Mouse (Mus musculus) heart, embryonic 12.5 days (tissue): ENCODE measurements around the gene Itm2b. TPM values are rescaled to one million over a fixed set of nuclear protein-coding genes. Genes with fewer than 3 reads are reported as not detected.

ENCODE experiments used
- ATAC-seq: fragments of 200-750 bp; cut with Nextera tagmentation; 2 replicates; pipeline ENCODE4 v1.8.0; 2017; ENCODE audit warnings: moderate TSS enrichment, moderate library complexity; ENCODE audit not compliant: insufficient number of reproducible peaks, low FRiP score
- H3K27ac ChIP-seq: fragments of 300-500 bp; sonication (generic); 2 replicates; pipeline ENCODE4 v1.5.1; 2016; ENCODE audit warnings: mild to moderate bottlenecking, moderate library complexity; ENCODE audit not compliant: poor library complexity, severe bottlenecking
- H3K27me3 ChIP-seq: fragments of 300-500 bp; sonication (generic); replicated peaks from 2 replicates; pipeline ENCODE4 v1.6.1; 2016; ENCODE audit warnings: mild to moderate bottlenecking, moderate library complexity
- H3K36me3 ChIP-seq: fragments of 300-500 bp; sonication (generic); 2 replicates; pipeline ENCODE4 v1.6.1; 2016; ENCODE audit warnings: mild to moderate bottlenecking, moderate library complexity
- H3K4me1 ChIP-seq: fragments of 300-500 bp; sonication (generic); replicated peaks from 2 replicates; pipeline ENCODE4 v1.6.1; 2016; ENCODE audit warnings: mild to moderate bottlenecking
- H3K4me2 ChIP-seq: fragments of 300-500 bp; sonication (generic); 2 replicates; pipeline ENCODE4 v1.6.1; 2016; ENCODE audit warnings: mild to moderate bottlenecking, moderate library complexity
- H3K4me3 ChIP-seq: fragments of 300-500 bp; sonication (generic); 2 replicates; pipeline ENCODE4 v1.5.1; 2016; ENCODE audit warnings: mild to moderate bottlenecking
- H3K9ac ChIP-seq: fragments of 300-500 bp; sonication (generic); 2 replicates; pipeline ENCODE4 v1.6.1; 2016; ENCODE audit warnings: mild to moderate bottlenecking, moderate library complexity
- H3K9me3 ChIP-seq: fragments of 300-500 bp; sonication (generic); replicated peaks from 2 replicates; pipeline ENCODE4 v1.6.1; 2016; ENCODE audit warnings: mild to moderate bottlenecking, moderate library complexity
- WGBS: fragments of 180-500 bp; shearing (Covaris S2); methylation state at CpG from one replicate; pipeline ENCODE4 v1.1.7; 2016; 5-methylcytosine and 5-hydroxymethylcytosine counted together
- polyA plus RNA-seq: library from polyadenylated mRNA; unstranded; fragments of >200 nt; fragmentation: Nextera tagmentation; extraction: Ambion mirVana; gene quantifications from 2 replicates; pipeline ENCODE4 v1.2.1, GENCODE M21; 2016

The Itm2b gene
- polyA plus RNA-seq, 1 experiment from 2014 or later: 642 TPM

GRCm38 (mm10) chr14:73340051-73340755, 44.9 kb downstream of the Itm2b start:
- H3K4me1 ChIP-seq: 0 out of 2 replicates have a peak, but pooled peaks cover 2% of the 10 kb centered on the region
- WGBS: 53% methylated on average over 6 of the region's 6 CpGs
- no peaks in the 10 kb centered on the region for H3K27me3 ChIP-seq
- H3K27ac ChIP-seq: no peak overlapping the region
- H3K9me3 ChIP-seq: no peaks in the 10 kb centered on the region
- ATAC-seq: no peak
- no peak overlapping the region for H3K9ac ChIP-seq
- no peak overlapping the region for H3K4me2 ChIP-seq
- no peaks in the 10 kb centered on the region for H3K36me3 ChIP-seq
- H3K4me3 ChIP-seq: no peak overlapping the region

GRCm38 (mm10) chr14:73339615-73340014, 45.5 kb downstream of the Itm2b start:
- Histone ChIP-seq H3K4me2 (no peak overlapping the region), H3K36me3 (no peaks in the 10 kb centered on the region), H3K27ac (no peak overlapping the region), H3K4me3 (no peak overlapping the region), H3K27me3 (no peaks in the 10 kb centered on the region), H3K9me3 (no peaks in the 10 kb centered on the region), H3K4me1 (0 out of 2 replicates have a peak, but pooled peaks cover 2% of the 10 kb centered on the region), H3K9ac (no peak overlapping the region)
- no peak for ATAC-seq
- WGBS: 63% methylated on average over 3 of the region's 3 CpGs

DNA sequence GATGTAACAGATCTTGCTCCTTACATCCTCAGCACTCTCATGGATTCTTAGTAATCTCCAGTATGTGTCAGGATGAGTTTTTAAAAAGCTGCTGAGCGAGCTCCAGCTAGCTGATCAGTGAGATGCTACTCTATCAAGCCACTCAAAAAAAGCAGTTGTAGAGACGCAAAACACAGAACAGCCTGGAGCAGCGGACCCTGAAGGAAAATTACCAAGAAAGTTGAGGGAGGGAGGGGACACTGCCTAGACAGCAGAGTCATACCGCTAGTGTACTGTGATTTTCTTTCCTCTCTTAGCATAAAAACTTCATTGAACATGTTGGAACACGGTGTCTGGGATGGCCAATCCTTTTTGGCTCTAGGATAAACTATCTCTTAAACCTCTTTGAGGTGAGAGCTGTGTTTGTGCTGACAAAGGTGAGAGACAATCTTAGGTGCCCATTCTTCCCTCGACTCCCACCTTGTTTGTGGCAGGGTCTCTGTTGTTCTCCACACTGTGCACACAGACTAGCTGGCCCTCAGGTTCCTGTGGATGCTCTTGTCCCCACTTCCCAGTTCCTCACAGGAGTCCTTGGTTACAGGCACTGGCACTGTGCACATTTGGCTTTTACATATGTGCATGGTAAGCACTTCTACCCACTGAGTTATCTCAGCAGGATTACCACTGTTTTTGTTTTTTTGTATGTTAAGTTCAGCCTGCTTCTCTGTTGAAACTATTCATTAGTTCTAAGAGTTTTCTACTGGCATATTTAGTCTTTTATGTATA, 48.6 kb downstream of the Itm2b start:
- no peaks in the 10 kb centered on the region for H3K27me3 ChIP-seq
- WGBS: 74% methylated on average over 6 of the region's 6 CpGs
- no peak overlapping the region for H3K4me3 ChIP-seq
- 0 out of 2 replicates have a peak, but pooled peaks cover 2% of the 10 kb centered on the region for H3K4me1 ChIP-seq
- H3K36me3 ChIP-seq: no peaks in the 10 kb centered on the region
- no peak overlapping the region for H3K9ac ChIP-seq
- no peak overlapping the region for H3K4me2 ChIP-seq
- H3K27ac ChIP-seq: no peak overlapping the region
- H3K9me3 ChIP-seq: no peaks in the 10 kb centered on the region
- no peak for ATAC-seq

DNA sequence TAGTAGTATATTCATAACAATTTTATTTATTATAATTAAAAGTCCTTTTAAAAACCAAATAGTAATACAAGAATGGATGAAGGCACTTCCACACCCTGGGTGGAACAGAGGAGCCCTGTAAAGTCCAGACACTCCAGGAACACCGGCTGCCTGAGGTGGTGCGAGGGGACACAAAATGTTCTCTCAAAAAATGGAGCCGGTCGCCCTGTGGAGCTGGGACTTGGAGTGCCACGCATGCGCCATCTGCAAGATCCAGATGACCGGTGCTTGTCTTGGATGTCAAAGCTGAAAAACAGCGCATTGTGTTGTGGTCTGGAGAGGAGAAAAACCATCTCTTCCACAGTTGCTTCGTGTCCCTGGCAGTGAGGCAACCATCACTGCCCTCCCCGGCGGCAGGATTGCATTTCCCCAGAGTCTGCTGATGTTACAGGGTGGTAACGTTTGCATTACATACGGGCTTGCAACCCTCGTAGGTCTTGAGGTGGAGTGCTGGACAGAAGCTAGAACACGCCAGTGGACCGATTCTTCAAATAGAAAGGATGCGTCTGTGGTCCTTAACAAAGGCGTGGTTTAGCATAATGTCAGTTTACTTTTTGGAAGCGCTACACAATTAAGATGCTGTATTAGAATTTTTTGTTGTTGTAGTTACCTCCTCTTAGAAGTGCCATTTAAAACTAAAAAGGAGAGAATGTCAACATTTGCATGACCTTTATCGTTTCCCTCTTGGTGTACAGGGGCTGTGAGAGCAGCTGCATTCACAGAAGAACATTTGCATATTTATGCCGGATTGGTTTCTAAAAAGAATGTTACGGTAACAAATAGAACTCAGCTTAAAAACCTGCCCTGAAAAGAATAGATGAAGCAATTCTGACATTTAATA, 49.9 kb downstream of the Itm2b start:
- 79% methylated on average over 22 of the region's 22 CpGs for WGBS
- no peak for ATAC-seq
- no peaks in the 10 kb centered on the region for H3K27me3 ChIP-seq
- H3K4me3 ChIP-seq: no peak overlapping the region
- no peak overlapping the region for H3K27ac ChIP-seq
- H3K36me3 ChIP-seq: no peaks in the 10 kb centered on the region
- 0 out of 2 replicates have a peak, but pooled peaks cover 2% of the 10 kb centered on the region for H3K4me1 ChIP-seq
- no peak overlapping the region for H3K9ac ChIP-seq
- H3K9me3 ChIP-seq: no peaks in the 10 kb centered on the region
- no peak overlapping the region for H3K4me2 ChIP-seq

DNA sequence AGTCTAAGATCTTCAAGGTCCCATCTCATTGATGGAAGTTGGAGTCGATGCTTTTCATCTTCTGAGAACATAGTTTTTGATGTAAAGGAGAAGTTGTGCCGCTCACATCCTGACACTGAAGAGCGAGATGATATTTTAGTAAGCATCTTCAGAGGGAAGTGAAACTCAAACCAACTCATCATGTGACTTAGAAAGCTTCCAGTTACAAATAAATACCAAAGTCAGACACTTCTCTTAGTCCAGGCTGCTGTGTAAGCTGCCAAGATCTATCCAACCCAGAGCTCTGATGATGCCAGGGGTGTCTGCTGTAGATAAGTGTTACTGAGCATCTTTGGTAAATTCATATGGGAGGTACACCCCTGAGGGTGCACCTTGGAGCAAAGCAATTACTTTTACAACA, 51.2 kb downstream of the Itm2b start:
- Histone ChIP-seq H3K27me3 (no peaks in the 10 kb centered on the region), H3K27ac (no peak overlapping the region), H3K9me3 (no peaks in the 10 kb centered on the region), H3K36me3 (no peaks in the 10 kb centered on the region), H3K4me2 (no peak overlapping the region), H3K4me3 (no peak overlapping the region), H3K9ac (no peak overlapping the region), H3K4me1 (no peaks in the 10 kb centered on the region)
- no peak for ATAC-seq
- 85% methylated on average over 3 of the region's 3 CpGs for WGBS

- ATAC-seq: no peak
- Histone ChIP-seq H3K4me2 (no peak overlapping the region), H3K9ac (no peak overlapping the region), H3K4me1 (0 out of 2 replicates have a peak, but pooled peaks cover 8% of the 10 kb centered on the region), H3K36me3 (no peaks in the 10 kb centered on the region), H3K4me3 (no peak overlapping the region), H3K27me3 (no peaks in the 10 kb centered on the region), H3K27ac (no peak overlapping the region), H3K9me3 (no peaks in the 10 kb centered on the region)
- WGBS: 70% methylated on average over 4 of the region's 4 CpGs
Observed at GRCm38 (mm10) chr14:73331386-73331785, 53.7 kb downstream of the Itm2b start.

DNA sequence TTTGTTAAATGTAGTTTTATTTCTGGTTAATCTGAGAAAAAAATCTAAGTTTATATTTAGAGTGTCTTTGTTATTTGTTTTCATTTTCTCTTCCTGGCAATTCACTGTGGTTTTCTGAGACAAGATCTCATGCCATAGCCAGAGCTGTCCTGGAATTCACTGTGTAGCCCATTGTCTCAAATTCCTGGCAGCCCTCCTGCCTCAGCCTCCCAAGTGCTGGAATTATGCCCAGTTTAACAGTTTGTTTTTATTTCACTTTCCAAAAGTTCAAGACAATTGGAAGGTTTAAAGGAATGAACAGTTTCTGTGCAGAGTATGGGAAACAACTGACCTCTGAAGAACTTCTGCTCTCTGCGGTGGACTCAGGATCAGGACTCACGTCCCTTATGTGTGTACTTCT, 55.2 kb downstream of the Itm2b start:
- Histone ChIP-seq H3K9me3 (no peaks in the 10 kb centered on the region), H3K4me1 (0 out of 2 replicates have a peak, but pooled peaks cover 8% of the 10 kb centered on the region), H3K9ac (no peak overlapping the region), H3K4me3 (no peak overlapping the region), H3K36me3 (no peaks in the 10 kb centered on the region), H3K27me3 (no peaks in the 10 kb centered on the region), H3K27ac (no peak overlapping the region), H3K4me2 (no peak overlapping the region)
- ATAC-seq: no peak
- WGBS: 86% methylated on average over 2 of the region's 2 CpGs

GRCm38 (mm10) chr14:73326511-73326910, 58.6 kb downstream of the Itm2b start:
- ATAC-seq: no peak
- Histone ChIP-seq H3K4me1 (0 out of 2 replicates have a peak, but pooled peaks cover 8% of the 10 kb centered on the region), H3K4me2 (peak overlapping the region; percentile 76), H3K9me3 (no peaks in the 10 kb centered on the region), H3K27ac (peak overlapping the region; percentile 89), H3K36me3 (no peaks in the 10 kb centered on the region), H3K27me3 (no peaks in the 10 kb centered on the region), H3K9ac (peak overlapping the region; percentile 92), H3K4me3 (peak overlapping the region; percentile 96)
- 12% methylated on average over 8 of the region's 8 CpGs for WGBS

DNA sequence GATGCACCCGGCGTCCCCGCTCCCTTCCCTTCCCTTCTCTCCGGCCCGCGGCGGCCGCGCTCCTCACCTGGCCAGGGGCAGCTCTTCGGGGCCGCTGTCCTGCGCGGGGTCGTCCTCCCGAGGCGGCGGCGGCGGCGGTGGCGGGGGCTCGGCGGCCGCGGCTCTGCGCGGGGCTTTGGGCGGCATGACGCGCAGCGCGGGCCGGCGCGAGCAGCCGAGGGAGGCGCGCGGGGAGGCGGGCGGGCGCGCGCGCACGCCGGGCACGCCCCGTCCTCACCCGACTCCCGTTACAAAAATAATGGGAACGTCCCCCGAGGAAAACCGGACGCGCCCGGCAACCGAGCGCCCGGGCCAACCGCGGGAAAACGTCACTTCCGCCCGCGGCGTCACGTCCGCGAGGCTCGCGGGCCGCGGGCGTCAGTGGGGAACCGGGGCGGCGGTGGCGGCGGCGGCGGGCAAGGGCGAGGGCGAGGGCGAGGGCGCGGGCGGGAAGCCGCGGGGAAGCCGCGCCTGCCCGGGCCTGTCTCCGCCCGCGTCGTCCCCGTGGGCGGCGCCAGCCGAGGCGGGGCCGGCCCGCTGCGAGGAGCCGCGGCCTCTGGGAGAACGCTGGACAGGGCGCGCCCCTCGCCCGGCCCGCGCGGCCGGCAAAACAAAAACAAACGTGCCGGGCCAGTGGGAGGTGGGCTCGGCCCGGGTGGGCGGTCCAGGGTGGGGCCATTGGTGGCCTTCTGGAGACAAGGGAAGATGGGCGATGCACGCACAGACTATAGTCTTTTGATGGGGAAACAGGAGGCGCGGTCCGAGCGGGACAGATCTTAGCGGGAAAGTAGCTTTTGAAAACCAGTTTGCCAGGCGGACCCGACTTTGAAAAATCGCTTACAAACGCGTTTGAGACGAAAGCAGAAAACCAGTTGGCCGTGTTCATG, 59.4 kb downstream of the Itm2b start, which contains the start of gene Rb1:
Rb1 (minus strand) TSS at position 367 of the 926 bp plus-strand sequence.
- Histone ChIP-seq H3K4me2 (peak within 1 kb of the TSS; percentile 76), H3K4me3 (peak within 1 kb of the TSS; percentile 96), H3K9me3 (no peaks in the 10 kb centered on the region), H3K36me3 (no peaks in the 10 kb centered on the region), H3K27ac (peak within 1 kb of the TSS; percentile 89), H3K27me3 (no peaks in the 10 kb centered on the region), H3K4me1 (0 out of 2 replicates have a peak, but pooled peaks cover 8% of the 10 kb centered on the region), H3K9ac (peak within 1 kb of the TSS; percentile 92)
- ATAC-seq: peak; percentile 94
- 3% methylated on average over 109 of the region's 135 CpGs for WGBS
